Mouse (Mus musculus): ENCODE results near the gene Hist1h4c. TPM values are rescaled to one million over a fixed set of nuclear protein-coding genes. Genes with fewer than 3 reads are reported as not detected.
"Not testable (repeated sequence)": the region's sequence is repeated elsewhere in the genome, so short reads cannot be mapped to it uniquely, and the experiment has no call there.

Hist1h4c gene
- polyA plus RNA-seq (2012; fragmentation: generic; extraction: Trizol) = 0.56 TPM

DNA sequence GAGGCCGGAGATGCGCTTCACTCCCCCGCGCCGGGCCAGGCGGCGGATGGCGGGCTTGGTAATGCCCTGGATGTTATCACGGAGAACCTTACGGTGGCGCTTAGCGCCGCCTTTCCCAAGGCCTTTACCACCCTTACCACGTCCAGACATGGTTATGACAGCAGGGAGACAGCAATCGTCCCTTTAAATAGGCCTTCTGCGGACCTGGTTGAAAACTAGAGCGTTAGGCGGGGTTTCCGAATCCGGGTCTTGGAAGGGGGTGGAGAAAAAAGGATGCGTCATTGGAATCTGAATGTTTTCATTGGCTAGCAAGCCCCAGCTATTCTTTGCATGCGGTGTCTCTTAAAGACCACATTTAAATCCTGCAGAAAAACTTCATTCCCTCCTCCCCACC, at the start of gene Hist1h4c:
TSS of gene Hist1h4c (minus strand) at position 155 of the 394 bp plus-strand sequence.
- Histone ChIP-seq H3ac (ENCODE audit: control insufficient read depth, insufficient read length) (no peak within 1 kb of the TSS), H3K79me2 (ENCODE audit: control insufficient read depth, insufficient read depth) (no peaks in the 10 kb centered on the region), H3K36me3 (ENCODE audit: control insufficient read depth, insufficient read depth) (no peaks in the 10 kb centered on the region), H3K4me2 (ENCODE audit: low read depth) (peak within 1 kb of the TSS; percentile 99), H3K27me3 (ENCODE audit: control insufficient read depth, insufficient read depth, insufficient read length) (no peaks in the 10 kb centered on the region), H3K4me3 (peak within 1 kb of the TSS; percentile 19)
- TF ChIP-seq CEBPB (IDR thresholded peaks at IDR 0.05; ENCODE audit: insufficient read depth, poor library complexity, severe bottlenecking) (0 out of 2 replicates have a peak, but pooled peaks have one; percentile 39), USF1 (IDR thresholded peaks at IDR 0.05; ENCODE audit: low read depth) (no peak), POLR2AphosphoS2 (IDR thresholded peaks at IDR 0.05; ENCODE audit: insufficient read length, low read depth) (peak; percentile 99), POLR2A (IDR thresholded peaks at IDR 0.05; ENCODE audit: insufficient read length, low read depth) (peak; percentile 97)

DNA sequence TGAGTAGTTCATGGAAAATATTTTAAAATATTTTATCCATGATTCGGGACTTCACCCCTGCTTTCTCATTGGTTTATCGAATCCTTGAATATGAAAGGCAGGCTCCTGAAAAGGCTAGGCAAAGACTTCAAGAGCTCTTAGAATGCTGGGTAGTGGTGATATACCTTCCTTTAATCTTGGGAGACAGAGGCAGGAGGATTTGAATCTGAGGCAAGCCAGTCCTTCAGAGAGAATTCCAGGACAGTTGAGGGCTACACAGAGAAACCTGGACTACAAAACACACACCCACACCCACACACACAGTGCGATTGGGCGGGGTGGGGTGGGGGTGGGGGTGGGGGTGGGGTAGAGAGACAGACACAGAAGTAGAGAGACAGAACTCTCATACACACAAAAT, 49.6 kb upstream of the Hist1h4c start:
- H3K27me3 ChIP-seq (ENCODE audit: control insufficient read depth, insufficient read depth, insufficient read length) = no peaks in the 10 kb centered on the region
- no peak overlapping the region for H3K4me3 ChIP-seq
- no peaks in the 10 kb centered on the region for H3K79me2 ChIP-seq (ENCODE audit: control insufficient read depth, insufficient read depth)
- H3ac ChIP-seq (ENCODE audit: control insufficient read depth, insufficient read length) = no peak overlapping the region
- H3K4me2 ChIP-seq (ENCODE audit: low read depth) = peak overlapping the region; percentile 94
- TF ChIP-seq MYOD1 (IDR thresholded peaks at IDR 0.05; ENCODE audit: control insufficient read depth in 1 of 3, insufficient read length in 2 of 3, low read depth in 2 of 3) = no peak
- no peak for TF ChIP-seq POLR2A (IDR thresholded peaks at IDR 0.05; ENCODE audit: insufficient read length, low read depth)
- TF ChIP-seq MAX (IDR thresholded peaks at IDR 0.05; ENCODE audit: low read depth) = no peak
- no peak for TF ChIP-seq USF1 (IDR thresholded peaks at IDR 0.05; ENCODE audit: low read depth)
- TF ChIP-seq TCF3 (IDR thresholded peaks at IDR 0.05; ENCODE audit: insufficient read length, low read depth) = no peak
- no peak for TF ChIP-seq CEBPB (IDR thresholded peaks at IDR 0.05; ENCODE audit: insufficient read depth, poor library complexity, severe bottlenecking)
- no peak for TF ChIP-seq REST (IDR thresholded peaks at IDR 0.05; ENCODE audit: insufficient read depth, insufficient read length)
- no peak for TF ChIP-seq E2F4 (IDR thresholded peaks at IDR 0.05; ENCODE audit: insufficient read depth)
- no peak for TF ChIP-seq TCF12 (IDR thresholded peaks at IDR 0.05; ENCODE audit: insufficient read depth, poor library complexity, severe bottlenecking)
- TF ChIP-seq POLR2AphosphoS2 (IDR thresholded peaks at IDR 0.05; ENCODE audit: insufficient read length, low read depth) = no peak
- no peak for TF ChIP-seq MYOG (IDR thresholded peaks at IDR 0.05; ENCODE audit: control insufficient read depth in 1 of 3, insufficient read depth in 1 of 3, insufficient read length in 2 of 3, low read depth in 2 of 3)
- TF ChIP-seq SRF (IDR thresholded peaks at IDR 0.05; ENCODE audit: control insufficient read depth, insufficient read length, low read depth) = no peak
- no peaks in the 10 kb centered on the region for H3K36me3 ChIP-seq (ENCODE audit: control insufficient read depth, insufficient read depth)

DNA sequence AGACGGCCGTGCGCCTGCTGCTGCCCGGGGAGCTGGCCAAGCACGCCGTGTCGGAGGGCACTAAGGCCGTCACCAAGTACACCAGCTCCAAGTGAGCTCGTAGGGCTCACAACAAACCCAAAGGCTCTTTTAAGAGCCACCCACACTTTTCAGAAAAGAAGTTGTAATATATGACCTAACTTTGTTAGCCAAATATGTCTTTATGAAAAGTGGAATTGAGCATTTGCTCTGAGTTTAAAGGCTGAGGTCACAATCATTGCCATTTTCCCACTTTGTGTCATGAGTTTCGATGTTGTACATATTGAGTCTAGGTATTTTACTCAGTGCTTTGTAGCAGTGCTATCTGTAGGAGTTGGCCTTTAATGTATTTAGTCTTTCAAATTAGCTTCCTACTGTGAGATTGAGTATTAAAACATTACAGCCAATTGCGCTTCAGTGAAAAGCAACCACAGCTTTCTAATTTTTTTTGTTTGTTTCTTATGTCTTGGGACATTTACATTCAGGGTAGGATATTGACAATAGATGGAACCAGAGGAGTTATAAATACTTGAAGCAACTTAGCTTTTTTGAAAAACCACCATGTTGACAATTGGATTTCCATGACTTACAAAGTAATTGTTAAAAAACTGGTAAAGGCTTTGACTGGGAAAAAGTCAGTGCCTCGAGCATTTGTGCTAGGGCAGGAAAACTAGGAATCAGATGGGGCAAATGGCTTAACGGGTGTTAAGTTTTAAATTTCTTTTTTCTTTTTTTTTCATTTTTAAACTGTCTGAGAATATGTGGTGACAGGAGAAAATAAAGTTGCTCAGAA, 49.0 kb upstream of the Hist1h4c start:
- no peak for TF ChIP-seq REST (IDR thresholded peaks at IDR 0.05; ENCODE audit: insufficient read depth, insufficient read length)
- no peak for TF ChIP-seq TCF12 (IDR thresholded peaks at IDR 0.05; ENCODE audit: insufficient read depth, poor library complexity, severe bottlenecking)
- TF ChIP-seq SRF (IDR thresholded peaks at IDR 0.05; ENCODE audit: control insufficient read depth, insufficient read length, low read depth) = no peak
- TF ChIP-seq MYOG (IDR thresholded peaks at IDR 0.05; ENCODE audit: control insufficient read depth in 1 of 3, insufficient read depth in 1 of 3, insufficient read length in 2 of 3, low read depth in 2 of 3) = no peak
- peak; percentile 89 for TF ChIP-seq POLR2A (IDR thresholded peaks at IDR 0.05; ENCODE audit: insufficient read length, low read depth)
- peak; percentile 27 for TF ChIP-seq POLR2AphosphoS2 (IDR thresholded peaks at IDR 0.05; ENCODE audit: insufficient read length, low read depth)
- TF ChIP-seq USF1 (IDR thresholded peaks at IDR 0.05; ENCODE audit: low read depth) = no peak
- no peak for TF ChIP-seq CEBPB (IDR thresholded peaks at IDR 0.05; ENCODE audit: insufficient read depth, poor library complexity, severe bottlenecking)
- H3K36me3 ChIP-seq (ENCODE audit: control insufficient read depth, insufficient read depth) = no peaks in the 10 kb centered on the region
- no peak overlapping the region for H3K4me3 ChIP-seq

DNA sequence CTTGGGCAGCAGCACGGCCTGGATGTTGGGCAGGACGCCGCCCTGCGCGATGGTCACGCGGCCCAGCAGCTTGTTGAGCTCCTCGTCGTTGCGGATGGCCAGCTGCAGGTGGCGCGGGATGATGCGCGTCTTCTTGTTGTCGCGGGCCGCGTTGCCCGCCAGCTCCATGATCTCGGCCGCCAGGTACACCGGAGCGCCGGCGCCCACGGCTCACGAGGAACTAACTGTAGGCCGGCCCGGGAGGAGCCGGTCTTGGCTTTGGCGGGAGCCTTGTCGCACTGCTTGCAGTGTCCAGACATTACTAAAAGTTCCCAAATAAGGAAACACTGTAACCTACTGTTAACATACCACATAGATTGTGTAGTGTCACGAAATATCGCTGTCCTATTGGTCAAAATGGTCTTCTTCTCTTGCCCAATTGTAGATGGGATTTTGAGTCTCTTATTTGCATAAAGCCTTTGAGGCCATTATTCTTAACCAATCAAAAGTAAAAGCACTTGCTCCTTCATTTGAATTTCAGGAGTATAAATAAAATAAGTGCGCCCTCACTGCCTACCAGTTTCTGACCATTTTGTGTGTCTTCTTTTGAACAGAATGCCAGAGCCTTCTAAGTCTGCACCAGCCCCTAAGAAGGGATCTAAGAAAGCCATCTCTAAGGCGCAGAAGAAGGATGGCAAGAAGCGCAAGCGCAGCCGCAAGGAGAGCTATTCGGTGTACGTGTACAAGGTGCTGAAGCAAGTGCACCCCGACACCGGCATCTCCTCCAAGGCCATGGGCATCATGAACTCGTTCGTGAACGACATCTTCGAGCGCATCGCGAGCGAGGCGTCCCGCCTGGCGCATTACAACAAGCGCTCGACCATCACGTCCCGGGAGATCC, 48.2 kb upstream of the Hist1h4c start, which contains the start of gene Hist1h2bb:
TSS of gene Hist1h2bb (plus strand) at position 534 of the 880 bp plus-strand sequence.
- Histone ChIP-seq H3K4me3 (peak within 1 kb of the TSS; percentile 19), H3K4me2 (ENCODE audit: low read depth) (peak within 1 kb of the TSS; percentile 94)
- not testable (repeated sequence) for H3K36me3 ChIP-seq (ENCODE audit: control insufficient read depth, insufficient read depth); H3K79me2 ChIP-seq (ENCODE audit: control insufficient read depth, insufficient read depth); H3K27me3 ChIP-seq (ENCODE audit: control insufficient read depth, insufficient read depth, insufficient read length); H3ac ChIP-seq (ENCODE audit: control insufficient read depth, insufficient read length)
- peak; percentile 95 for TF ChIP-seq SRF (IDR thresholded peaks at IDR 0.05; ENCODE audit: control insufficient read depth, insufficient read length, low read depth)
- TF ChIP-seq POLR2AphosphoS2 (IDR thresholded peaks at IDR 0.05; ENCODE audit: insufficient read length, low read depth) = peak; percentile 98
- peak; percentile 41 for TF ChIP-seq POLR2A (IDR thresholded peaks at IDR 0.05; ENCODE audit: insufficient read length, low read depth)

More for the DNA sequence above, 49.0 kb upstream of the Hist1h4c start:
- peak overlapping the region; percentile 94 for H3K4me2 ChIP-seq (ENCODE audit: low read depth)
- no peaks in the 10 kb centered on the region for H3K79me2 ChIP-seq (ENCODE audit: control insufficient read depth, insufficient read depth)
- H3ac ChIP-seq (ENCODE audit: control insufficient read depth, insufficient read length) = no peak overlapping the region
- no peaks in the 10 kb centered on the region for H3K27me3 ChIP-seq (ENCODE audit: control insufficient read depth, insufficient read depth, insufficient read length)

Measured in myocyte (in vitro differentiated cells).